Mouse (Mus musculus): ENCODE data around the gene Trove2.
A peak's percentile ranks its signal among the peaks of the same experiment; 100 is the strongest.

Gene Trove2

DNA sequence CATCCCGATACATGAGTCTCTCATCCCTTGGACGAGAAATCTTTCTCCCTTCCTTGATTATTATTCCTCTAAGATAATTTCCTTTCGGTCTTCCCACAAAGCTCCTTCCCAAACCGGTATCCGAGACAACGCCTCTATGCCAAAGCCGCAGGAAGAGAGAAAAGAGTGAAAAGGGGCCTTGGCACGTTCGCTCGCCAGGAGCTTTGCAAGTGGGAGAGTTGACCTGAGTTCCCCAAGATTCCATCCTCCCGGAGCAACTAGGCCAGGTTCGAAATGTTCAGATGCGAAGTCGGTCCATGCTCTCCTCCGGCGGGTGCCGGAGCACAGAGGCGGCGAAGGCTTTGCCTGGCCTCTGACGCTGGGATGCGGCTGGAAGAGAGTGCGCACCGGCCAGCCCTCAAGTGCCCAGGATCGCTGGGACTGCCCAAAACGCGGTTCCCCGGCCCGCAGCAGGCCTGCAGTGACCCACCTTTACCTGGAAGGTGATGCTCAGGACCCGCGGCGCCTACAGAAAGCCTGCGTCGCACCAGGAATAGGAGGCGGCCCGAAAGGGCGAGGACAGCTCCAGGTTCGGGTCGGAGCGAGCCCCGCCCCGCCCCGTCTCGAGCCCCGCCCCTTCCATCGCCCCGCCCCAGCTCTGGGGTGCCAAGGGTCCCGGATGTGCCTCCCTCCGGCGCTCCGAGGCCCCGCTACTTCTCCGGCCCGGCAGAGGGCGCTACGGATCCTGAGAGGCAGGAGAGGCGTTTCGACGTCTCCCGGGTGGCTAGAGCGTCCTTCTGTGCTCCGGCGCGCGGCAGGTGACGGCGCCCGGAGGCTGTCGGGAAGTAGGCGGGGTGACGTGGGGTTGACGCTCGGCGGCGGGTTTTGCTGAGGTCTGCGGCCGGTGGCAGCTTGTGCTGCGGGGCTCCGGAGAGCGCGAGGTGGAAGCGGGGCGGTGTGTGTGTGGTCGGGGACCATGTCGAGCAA, at the start of gene Trove2, which contains the start of gene Uchl5:
TSS of gene Trove2 (minus strand) at position 623 of the 966 bp plus-strand sequence.
TSS of gene Uchl5 (plus strand) at position 827 of the 966 bp plus-strand sequence.
- peak; percentile 100 for DNase-seq

DNA sequence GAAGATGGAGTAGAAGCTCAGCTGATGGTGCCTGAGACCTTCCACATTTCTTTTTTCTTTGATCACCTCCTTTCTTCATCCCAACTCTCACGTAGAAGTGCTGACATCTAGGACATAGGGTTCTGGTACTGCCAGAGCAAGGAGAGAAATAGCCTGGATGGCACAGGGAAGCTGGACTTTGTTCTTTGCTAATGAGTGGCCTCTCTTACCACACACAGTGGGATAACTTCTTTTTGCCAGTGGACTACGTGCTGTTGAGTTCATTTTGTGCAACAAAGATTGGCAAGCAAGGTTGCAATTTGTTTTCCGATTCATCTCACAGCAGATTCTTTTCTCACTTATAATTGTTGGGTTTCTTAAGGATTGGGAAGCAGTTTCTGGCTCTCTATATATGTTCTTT, 45.8 kb upstream of the Trove2 start:
- DNase-seq = no peak

DNA sequence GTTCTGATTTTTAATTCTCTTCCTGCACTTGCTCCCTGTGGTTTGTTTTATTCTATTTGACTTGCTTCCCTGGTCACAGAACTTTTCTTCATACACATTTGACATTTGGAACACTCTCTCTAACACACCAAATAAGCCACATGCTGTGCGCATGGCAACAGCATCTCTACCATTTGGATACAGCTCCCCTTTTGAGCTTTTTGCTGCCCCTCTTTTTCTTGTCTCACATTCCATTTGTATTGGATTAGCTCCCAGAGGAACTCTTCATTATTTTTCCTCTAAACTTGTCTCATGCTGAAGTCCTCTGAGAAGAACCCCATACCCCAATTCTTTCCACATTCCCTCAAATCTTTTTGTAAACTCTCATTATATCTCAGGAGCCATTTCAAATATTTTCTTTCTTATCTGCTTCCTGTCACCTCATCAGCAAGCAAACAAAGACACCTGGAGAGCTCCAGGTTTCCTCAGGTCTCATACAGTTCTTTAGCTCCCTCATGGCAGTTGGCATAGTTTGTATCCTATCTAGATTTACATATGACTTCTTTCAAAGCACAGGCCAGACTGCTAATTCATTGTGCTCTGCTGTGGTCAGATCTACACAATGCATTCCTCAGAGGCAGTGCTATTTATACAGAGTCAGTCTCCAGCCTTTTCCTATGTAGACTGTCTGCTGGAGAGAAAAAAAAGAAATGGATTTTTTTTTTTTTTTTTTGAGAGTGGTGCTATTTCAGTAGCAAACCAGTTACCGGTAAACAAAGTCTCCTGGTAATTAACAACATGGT, 43.4 kb upstream of the Trove2 start:
- DNase-seq = no peak

DNA sequence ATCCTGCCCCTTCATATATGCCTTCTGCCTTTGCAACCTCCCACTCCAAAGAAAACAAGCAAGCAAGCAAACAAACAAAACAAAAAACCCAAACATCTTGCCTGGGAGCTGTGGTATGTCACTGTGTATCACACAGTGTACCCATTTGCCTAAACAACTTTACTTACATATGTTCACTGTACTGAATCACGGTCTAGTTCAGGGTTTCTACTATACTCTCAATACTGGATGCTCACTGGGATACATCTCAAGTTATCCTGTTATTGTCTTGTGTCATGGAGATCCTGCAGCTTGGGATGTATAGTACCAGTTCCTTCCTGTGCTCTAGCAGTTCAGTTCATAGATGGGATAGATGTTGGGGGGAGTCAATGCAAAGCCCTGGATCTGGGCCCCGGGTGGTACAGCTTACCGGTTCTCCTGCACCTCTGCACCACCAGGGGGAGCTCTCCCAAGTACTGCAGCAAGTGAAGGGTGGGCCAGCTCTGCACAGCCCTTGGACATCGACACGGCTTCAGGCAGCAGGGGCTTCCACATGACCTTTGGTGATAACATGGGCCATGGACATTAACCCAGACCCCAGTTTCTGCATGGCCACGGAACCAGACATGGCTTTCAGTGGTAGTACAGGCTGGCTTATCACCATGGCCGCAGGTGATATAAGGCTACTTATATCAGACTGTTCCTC, 37.0 kb upstream of the Trove2 start:
- peak; percentile 80 for DNase-seq

DNA sequence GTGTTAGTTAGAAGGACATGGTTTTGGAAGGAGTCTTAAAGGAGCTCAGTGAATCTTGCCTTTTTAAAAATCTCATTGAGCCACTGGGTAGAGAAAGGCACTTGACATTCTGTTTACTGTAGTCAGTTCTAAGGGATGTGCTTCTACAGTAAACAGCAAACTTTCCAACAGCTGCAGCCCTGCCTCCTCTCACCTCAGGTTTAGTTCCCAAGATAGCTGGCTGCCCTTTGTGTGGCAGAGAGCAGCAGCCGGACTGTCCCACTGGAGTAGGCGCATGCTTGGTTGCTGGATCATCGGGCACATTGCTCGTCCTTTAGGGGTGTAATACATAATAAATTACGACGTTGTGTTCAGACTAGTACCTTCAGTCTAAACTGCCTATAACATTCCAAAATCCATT, 32.2 kb upstream of the Trove2 start:
- no peak for DNase-seq

DNA sequence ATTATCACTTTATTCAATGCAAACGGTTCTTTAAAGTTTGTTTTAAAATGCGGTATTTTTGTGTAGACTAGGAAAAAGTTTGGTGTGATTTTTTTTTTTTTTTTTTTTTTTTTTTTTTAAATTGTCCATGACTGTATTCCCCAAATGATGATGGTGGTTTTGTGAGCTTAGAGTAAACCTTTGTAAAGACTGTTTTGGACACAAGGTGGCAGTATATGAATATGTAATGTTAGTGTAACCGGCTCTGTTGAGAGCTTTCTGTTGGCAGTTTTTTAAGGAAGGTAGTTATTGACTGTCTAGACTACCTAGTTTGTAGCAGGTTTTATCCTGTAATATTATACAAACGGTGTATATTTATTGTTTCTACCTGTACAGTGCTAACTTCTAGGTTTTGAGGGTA, 26.7 kb upstream of the Trove2 start:
- no peak for DNase-seq

DNA sequence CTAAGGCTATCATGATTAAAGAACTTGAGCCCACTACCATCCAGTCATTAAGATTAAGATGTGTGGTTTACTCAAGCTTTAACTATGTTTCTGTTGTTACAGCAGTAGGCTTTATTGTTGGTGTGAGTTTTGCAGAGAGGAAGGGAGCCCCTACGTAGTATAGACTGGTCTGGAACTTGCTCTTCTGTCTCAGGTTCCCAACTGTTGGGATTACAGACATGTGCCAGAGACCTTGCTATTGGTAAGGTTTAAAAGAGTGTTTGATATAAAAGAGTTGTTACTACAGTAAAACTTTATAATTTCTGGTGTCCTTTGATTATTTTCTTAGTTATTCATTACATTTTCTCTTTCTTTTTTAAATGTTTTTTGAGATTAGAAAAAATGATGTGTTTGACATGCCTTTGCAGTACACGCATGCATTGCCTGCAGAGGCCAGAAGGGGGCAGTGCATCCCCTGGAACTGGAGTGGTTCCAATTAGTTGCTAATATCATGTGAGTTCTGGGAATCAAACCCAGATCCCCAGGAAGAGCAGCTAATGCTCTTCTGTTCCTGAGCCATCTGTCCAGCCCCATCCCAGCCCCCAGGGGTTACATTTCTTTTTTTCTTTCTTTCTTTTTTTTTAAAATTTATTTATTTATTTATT, 11.8 kb upstream of the Trove2 start:
- DNase-seq = peak; percentile 71

DNA sequence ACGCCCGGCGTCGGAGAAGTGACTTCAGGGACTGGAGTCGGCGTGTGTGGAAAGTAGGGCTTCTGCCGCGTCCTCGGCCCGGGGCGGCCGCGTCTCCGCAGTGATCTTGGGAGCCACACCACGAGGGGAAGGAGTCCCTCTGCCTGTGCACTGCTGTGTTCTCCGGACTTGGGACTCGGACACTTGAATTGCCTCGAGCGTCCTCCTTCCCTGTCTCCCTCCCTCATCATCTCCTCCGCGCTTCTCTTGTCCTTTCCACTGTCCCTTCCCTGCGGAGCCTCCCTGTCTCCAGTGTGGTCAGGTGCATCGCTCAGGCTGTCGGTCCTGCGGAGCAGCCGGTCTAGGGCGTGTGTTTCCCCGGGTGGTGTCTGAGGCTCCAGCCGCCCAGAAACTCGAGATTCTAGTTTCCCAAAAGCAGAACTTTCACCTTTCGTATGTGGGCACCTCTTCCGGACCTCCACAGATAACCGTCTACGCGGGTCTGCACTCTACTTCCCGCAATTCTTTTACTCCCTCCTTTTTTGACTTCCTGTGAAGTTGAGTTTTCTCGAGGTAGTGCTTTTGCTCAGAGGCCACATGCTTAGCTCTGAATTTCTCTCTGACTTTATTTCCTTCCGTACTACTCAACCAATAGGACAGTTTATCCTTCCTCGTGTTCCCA, 820 bp upstream of the Trove2 start:
- DNase-seq = peak; percentile 65

DNA sequence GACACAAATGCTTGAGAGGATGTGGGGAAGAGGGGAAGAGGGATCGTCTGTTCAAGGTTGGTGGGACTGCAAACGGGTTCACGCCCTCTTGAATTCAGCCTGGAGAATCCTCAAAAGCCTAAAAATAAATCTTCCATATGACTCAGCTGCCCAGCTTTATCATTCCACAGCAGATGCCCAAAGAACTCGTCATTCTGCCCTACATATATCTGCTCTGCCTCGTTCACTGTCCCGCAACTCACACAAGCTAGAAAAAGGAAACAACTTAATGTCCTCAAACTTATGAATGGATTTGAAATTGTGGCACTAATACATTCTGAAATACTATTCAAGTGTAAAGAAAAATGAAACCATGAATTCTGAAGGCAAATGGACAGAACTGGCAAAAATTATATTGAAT, 3.0 kb downstream of the Trove2 start:
- DNase-seq = no peak

DNA sequence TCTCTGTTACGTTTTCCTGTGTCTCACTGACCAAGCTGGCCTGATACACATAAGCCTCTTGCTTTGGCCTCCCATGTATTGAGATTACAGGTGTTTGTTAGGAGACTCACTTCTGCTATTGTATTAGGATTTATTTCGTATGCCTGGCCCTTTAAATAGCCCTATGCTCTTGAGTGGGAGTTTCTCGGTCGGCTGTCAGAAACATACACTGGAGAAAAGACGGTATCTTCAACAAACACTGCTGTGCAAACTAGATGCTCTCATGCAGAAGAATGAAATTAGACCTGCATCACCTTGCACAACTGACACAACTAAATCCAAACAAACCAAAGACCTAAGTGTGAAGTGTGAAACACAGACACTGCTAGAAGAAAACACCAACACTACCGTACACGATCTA, 3.8 kb downstream of the Trove2 start:
- DNase-seq = no peak

DNA sequence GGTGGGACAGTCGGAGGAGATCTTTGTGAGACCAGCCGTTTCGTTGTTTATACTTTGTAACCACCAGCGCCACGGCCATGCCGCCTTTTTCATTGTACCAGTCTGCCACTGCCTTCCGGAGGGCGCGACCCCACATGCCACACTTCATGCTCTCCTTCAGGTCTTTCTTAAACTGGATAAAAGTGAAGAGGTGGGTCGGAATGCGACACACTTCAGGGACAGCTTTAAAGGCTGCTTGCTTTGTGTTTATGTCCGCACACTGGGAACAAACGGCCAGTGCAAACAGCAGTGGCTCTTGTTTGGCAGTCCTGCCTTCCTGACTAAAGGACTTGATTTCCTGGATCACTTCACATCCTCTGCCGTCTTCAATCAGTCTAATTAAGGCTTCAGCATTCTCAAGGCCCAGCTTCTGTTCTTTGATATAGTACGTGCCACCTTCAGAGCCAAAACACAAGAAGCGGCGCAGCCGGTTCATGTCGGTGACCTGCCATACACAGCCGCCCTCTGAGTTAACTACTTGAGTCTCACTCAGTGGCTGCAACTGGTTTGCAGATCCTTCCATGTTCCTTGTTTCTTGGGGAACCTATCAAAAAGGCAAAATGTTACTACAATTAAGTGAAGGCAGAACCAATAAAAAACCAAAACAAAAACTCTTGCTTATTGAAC, 6.3 kb downstream of the Trove2 start:
- no peak for DNase-seq

DNA sequence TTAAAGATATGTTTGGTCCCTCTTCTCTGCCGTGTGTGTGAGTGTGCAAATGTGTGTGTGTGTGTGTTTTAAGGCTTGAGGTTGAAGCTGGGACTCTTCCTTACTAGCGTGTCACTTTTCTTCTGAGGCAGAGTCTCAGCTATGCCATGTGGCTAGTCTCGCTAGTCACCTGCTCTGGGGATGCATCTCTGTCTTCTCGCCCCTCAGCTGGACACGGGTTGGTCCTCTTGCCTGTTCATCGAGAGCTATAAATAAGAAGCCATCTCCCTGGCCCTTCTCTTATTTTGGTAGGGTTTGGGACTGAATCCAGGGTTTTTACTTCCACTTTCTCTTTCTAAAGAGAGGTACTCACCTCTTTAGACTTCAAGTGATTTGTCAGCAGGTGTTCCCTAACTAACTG, 10.6 kb downstream of the Trove2 start:
- DNase-seq = no peak

DNA sequence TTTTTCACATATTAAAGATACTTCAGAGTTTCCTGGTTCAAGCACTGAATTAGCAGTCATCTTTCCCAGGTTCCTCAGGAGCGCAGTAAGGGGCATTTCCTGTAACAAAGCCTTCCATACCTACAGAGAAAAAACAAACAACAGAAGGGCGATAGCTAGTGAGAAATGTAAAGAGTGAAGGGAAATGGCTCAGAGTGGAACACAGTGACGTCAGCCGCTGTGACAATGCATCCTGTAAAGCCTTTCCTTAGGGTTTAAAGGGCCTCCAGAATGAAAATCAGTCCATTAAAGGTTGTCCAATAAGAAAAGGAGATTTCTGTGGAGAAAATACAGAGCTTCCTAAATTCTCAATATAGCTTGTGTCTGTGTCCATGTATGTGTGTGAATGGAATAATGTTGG, 11.1 kb downstream of the Trove2 start:
- no peak for DNase-seq

DNA sequence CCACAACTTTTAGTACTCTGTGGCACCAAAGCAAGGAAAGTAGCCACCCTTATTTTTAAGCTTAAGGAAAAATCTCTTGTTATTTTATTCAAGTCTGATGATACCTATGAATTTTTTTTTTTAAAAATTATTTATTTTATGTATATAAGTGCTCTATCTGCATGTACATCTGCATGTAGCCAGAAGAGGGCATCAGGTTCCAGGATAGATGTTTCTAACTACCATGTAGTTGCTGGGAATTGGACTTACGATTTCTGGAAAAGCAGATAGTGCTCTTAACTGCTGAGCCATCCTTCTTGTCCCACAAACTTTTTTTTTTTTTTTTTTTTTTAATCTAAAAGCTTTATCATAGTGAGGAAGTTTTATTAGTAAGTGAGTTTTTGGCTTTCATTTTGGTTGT, 12.4 kb downstream of the Trove2 start:
- DNase-seq = no peak

DNA sequence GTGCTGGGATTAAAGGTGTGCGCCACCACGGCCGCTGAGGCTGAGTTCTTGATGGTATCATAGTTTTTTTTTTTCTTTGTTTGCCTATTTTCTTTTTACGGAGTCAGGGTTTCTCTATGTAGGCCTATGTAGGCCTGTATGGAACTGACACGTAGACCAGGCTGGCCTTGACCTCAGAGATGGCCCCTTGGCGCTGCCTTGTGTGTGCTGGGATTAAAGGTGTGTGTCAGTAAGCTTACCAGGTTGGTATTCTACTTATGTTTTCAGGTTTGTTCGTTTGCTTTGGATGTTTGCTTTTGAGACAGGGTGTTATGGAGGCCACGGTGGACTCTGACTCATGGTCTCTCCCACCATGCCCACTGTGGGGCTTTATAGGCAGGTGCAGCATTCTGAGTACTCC, 14.7 kb downstream of the Trove2 start:
- DNase-seq = no peak

DNA sequence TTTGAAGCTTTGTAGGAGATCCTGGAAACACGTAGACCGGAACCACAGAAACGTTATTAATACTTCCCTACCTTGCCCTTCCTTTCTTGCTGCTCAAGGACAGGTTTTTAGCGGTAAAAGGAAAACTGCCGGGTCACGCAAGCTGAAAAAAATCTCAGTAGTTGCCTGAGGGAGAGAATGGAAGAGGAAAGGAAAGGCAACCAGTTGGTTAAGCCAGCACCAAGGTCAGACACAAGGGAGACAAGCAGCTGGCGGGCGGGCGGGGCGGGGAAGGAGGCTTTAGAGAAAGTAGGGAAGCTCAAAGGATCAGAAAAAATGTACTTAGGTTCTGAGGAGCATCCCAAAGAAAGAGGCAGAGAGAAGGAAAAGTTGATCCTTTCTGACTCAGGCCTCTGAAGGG, 31.0 kb downstream of the Trove2 start:
- DNase-seq = no peak

DNA sequence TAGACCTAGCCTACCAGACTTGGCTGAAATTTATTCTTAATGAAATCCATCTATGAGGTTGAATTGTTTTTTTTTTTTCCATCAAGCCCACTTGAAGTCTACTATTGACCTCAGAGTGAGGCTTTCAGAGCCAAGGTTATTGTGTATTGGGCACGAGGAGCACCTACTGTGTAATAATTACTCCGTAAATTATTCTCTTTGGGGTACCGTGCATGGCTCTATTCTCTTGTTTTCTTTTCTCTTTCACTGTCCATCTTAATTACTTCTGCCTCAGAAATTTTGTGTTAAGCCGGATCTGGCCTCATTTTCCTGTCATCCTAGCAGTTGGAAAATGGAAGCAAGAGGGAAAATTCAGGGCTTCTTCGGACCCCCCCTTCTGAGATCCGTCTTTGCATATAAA, 34.7 kb downstream of the Trove2 start:
- DNase-seq = no peak

DNA sequence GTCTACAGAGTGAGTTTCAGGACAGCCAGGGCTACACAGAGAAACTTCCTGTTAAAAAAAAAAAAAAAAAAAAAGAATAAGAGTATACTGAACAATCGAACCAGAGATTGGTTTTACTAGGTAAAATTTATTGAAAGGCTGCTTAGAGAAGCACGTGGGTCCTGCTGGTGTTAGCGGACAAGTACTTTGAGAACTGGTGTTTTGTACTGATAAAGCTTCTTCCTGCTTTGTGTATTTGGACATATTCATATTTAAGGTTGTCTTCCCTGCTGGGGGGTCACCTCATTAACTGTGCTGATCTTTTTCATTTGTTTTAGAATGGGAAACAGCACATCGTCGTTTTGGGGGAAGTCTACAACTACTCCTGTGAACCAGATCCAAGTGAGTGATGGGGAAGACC, 35.5 kb downstream of the Trove2 start:
- DNase-seq = no peak

DNA sequence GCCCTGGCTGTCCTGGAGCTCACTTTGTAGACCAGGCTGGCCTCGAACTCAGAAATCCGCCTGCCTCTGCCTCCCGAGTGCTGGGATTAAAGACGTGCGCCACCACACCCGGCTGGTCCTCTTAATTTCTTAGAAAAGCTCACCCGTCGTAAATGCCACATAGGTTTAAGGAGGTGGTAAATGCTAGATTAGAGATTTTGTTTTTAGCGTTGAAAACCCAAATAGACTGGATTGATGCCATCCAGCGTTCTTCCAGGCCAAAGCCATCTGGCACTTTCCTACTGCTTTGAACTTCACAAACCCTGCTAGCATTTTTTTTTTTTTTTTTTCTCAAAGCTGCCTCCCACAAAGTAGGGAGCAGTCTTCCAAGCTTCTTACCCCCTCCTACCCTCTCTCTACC, 36.3 kb downstream of the Trove2 start:
- no peak for DNase-seq

DNA sequence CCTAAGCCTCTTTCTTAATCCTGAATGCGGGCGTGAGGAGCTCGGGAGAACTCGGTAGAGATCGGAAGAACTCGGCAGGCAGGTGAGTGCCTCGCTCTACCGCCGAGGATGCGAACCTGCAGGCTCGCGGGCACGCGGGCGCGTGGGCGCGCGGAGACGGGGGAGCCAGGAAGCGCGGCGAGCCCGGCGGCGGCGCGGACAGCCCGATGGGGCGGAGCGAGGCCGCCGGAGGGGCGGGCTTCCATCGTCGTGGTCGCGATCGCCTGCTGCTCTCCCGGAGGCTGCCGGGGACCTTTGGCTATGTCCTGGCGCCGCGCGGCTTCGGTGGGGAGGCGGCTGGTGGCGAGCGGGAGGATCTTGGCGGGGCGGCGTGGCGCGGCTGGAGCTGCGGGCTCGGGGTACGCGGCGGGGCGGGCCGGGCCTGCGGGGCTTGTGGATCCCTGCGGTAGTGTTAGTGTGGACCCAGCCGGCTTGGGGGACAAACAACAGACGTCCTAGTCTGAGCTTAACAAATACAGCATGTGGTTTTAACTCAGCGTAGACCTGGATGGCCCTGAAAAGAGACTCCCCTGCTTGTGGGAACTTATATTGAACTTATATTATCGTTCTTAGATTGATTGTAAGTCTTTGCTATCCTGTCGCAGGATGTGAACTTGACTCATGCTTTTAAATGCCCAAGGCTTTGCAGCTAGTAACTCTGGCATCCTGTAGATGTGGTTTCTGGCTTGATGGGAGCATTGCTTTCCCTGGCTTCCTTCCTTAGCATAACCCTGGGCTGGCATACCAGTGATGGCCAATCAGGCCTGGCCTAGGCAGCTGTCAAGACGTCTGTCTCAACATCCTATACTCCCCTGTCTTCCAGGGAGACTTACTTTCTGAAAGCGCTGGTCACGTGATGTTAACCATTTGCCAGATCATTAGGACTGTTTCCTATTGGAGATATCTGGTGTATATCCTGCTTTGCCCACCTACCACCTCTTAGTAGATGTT, 37.2 kb downstream of the Trove2 start:
- DNase-seq = peak; percentile 92

Data from liver (tissue).